Mouse (Mus musculus) midbrain, postnatal 0 days (tissue): ENCODE data around the gene Rad9b. TPM values are rescaled to one million over a fixed set of nuclear protein-coding genes. Genes with fewer than 3 reads are reported as not detected.

Experiments used
- ATAC-seq: fragments of 200-750 bp; cut with Nextera tagmentation; 2 replicates; pipeline ENCODE4 v1.8.0; 2017; ENCODE audit warnings: moderate number of reproducible peaks, mild to moderate bottlenecking, moderate TSS enrichment, moderate library complexity; ENCODE audit not compliant: low FRiP score
- DNase-seq: peaks from one replicate; pipeline ENCODE4 v3.0.0-alpha.2; 2015; ENCODE audit warnings: low spot score
- H3K27ac ChIP-seq: fragments of 300-500 bp; sonication (generic); 2 replicates; pipeline ENCODE4 v1.5.1; 2014; ENCODE audit warnings: low read depth, mild to moderate bottlenecking, low read length, mixed read lengths
- H3K27me3 ChIP-seq: fragments of 300-500 bp; sonication (generic); 2 replicates; pipeline ENCODE4 v1.6.1; 2014; ENCODE audit warnings: low read length, control low read depth, mixed read lengths; ENCODE audit not compliant: insufficient read depth
- H3K36me3 ChIP-seq: fragments of 300-500 bp; sonication (generic); 2 replicates; pipeline ENCODE4 v1.6.1; 2014; ENCODE audit warnings: low read length, control low read depth, mixed read lengths; ENCODE audit not compliant: insufficient read depth
- H3K4me1 ChIP-seq: fragments of 300-500 bp; sonication (generic); 2 replicates; pipeline ENCODE4 v1.6.1; 2014; ENCODE audit warnings: mild to moderate bottlenecking, control low read depth, antibody characterized with exemption, low read length, mixed read lengths; ENCODE audit not compliant: insufficient read depth
- H3K4me2 ChIP-seq: fragments of 300-500 bp; sonication (generic); 2 replicates; pipeline ENCODE4 v1.6.1; 2014; ENCODE audit warnings: low read depth, mild to moderate bottlenecking, low read length, mixed read lengths; ENCODE audit not compliant: poor library complexity, severe bottlenecking
- H3K4me3 ChIP-seq: fragments of 300-500 bp; sonication (generic); 2 replicates; pipeline ENCODE4 v1.5.1; 2014; ENCODE audit warnings: low read depth, mild to moderate bottlenecking, low read length, moderate library complexity
- H3K9ac ChIP-seq: fragments of 300-500 bp; sonication (generic); replicated peaks from 2 replicates; pipeline ENCODE4 v1.6.1; 2014; ENCODE audit warnings: mild to moderate bottlenecking, low read length, moderate library complexity, mixed read lengths; ENCODE audit not compliant: poor library complexity, severe bottlenecking
- H3K9me3 ChIP-seq: fragments of 300-500 bp; sonication (generic); 2 replicates; pipeline ENCODE4 v1.6.1; 2016; ENCODE audit warnings: low read length, control low read depth
- CTCF ChIP-seq: IDR thresholded peaks from 2 replicates; pipeline ENCODE4 v1.5.1; 2016; ENCODE audit warnings: antibody characterized with exemption, mild to moderate bottlenecking
- WGBS: fragments of 180-500 bp; shearing (Covaris S2); extraction: QIAGEN DNeasy Blood & Tissue Kit; methylation state at CpG from one replicate; pipeline ENCODE4 v1.1.7; 2014; 5-methylcytosine and 5-hydroxymethylcytosine counted together
- polyA plus RNA-seq: library from polyadenylated mRNA; unstranded; fragments of >200 nt; fragmentation: Nextera tagmentation; extraction: Ambion mirVana; gene quantifications from 2 replicates; pipeline ENCODE4 v1.2.1, GENCODE M21; 2015
- total RNA-seq: library from RNA; depleted of rRNA; stranded (reverse); fragments of >200 nt; gene quantifications from 2 replicates; pipeline ENCODE4 v1.2.3, GENCODE M21; 2014; rRNA removed

Gene Rad9b
- total RNA-seq: 16.9 and 17.8 TPM in 2 replicates
- polyA plus RNA-seq: 18.1 and 21.8 TPM in 2 replicates

DNA sequence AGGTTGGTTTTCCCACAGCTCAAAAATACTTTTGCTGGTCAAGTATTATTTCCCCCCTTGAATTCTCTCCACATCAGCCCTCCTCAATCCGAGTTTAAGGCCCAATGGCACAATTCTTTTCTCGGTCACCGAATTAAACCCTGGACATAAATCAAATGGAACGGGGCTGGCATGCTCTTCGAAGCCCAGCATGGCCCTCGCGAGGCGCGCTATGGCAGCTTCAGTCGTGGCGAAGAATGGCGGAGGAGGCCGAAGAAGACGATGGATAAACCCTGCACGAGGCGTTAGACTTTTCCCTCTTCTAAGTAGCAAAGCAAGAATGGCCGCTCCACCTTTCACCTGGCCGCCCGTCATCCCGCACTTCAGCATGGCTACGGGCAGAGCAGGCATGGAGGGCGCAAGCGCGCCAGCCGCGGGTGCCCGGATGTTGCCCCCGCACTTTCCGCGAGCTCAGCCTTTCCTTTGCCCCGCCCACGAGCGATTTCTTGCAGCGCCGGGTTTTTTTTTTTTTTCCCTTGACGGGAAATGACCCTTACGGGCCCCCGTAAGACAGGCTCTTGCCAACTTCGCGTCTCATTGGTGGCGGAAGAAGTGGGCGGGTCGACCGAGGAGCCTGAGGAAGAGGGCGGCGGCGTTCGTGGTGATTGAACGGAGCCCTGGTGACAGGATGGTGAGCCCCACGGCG is at the start of gene Rad9b, which contains the start of gene Vps29:
Rad9b (minus strand) TSS at position 427 of the 685 bp plus-strand sequence.
Vps29 (plus strand) TSS at position 563 of the 685 bp plus-strand sequence.
- DNase-seq: peak; percentile 99
- H3K4me3 ChIP-seq: peak within 1 kb of the TSS; percentile 95
- 0 out of 2 replicates have a peak, but pooled peaks cover 3% of the 10 kb centered on the region for H3K4me1 ChIP-seq
- WGBS: 1% methylated on average over 50 of the region's 51 CpGs
- ATAC-seq: peak; percentile 93
- H3K4me2 ChIP-seq: peak within 1 kb of the TSS; percentile 72
- no peaks in the 10 kb centered on the region for H3K9me3 ChIP-seq
- H3K27me3 ChIP-seq: no peaks in the 10 kb centered on the region
- H3K9ac ChIP-seq: peak within 1 kb of the TSS; percentile 91
- peak within 1 kb of the TSS; percentile 92 for H3K27ac ChIP-seq
- no peak for TF ChIP-seq CTCF
- 0 out of 2 replicates have a peak, but pooled peaks cover 2% of the 10 kb centered on the region for H3K36me3 ChIP-seq

- ATAC-seq (no peak), DNase-seq (no peak)
- no peak for TF ChIP-seq CTCF
- no peak overlapping the region for H3K4me3 ChIP-seq
- no peaks in the 10 kb centered on the region for H3K27me3 ChIP-seq
- H3K4me1 ChIP-seq: no peaks in the 10 kb centered on the region
- no peak overlapping the region for H3K9ac ChIP-seq
- H3K4me2 ChIP-seq: no peak overlapping the region
- H3K27ac ChIP-seq: no peak overlapping the region
- WGBS: 95% methylated on average over 12 of the region's 12 CpGs
- no peaks in the 10 kb centered on the region for H3K9me3 ChIP-seq
- H3K36me3 ChIP-seq: peaks cover 57% of the 10 kb centered on the region
Observed at GRCm38 (mm10) chr5:122403362-122403761, 49.3 kb upstream of the Rad9b start.

DNA sequence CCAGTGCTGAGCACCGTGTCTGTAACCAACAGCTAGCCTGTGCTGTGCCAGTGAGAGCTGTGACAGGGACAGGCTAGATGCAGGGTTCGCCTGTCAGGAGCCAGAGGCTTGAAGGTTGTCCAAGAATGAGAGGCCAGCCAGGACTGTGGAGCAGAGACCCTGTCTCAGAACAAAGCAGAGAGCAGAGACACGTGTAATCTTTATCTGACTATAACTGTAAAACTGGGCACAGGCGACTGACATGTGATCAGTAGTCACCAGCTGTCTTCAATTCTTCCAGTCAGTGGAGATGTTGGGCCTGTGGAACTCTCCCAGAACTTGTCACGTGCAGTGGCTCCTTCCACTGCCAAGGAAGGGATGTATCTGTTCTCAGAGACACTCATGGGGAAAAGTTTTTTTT is 48.7 kb upstream of the Rad9b start:
- H3K4me1 ChIP-seq: no peaks in the 10 kb centered on the region
- no peak overlapping the region for H3K27ac ChIP-seq
- no peak overlapping the region for H3K9ac ChIP-seq
- 88% methylated on average over 5 of the region's 5 CpGs for WGBS
- H3K4me3 ChIP-seq: no peak overlapping the region
- ATAC-seq (no peak), DNase-seq (peak; percentile 80)
- H3K36me3 ChIP-seq: peaks cover 57% of the 10 kb centered on the region
- H3K9me3 ChIP-seq: no peaks in the 10 kb centered on the region
- no peak overlapping the region for H3K4me2 ChIP-seq
- no peak for TF ChIP-seq CTCF
- no peaks in the 10 kb centered on the region for H3K27me3 ChIP-seq

GRCm38 (mm10) chr5:122402160-122402559 is 48.1 kb upstream of the Rad9b start:
- H3K9me3 ChIP-seq: no peaks in the 10 kb centered on the region
- H3K9ac ChIP-seq: no peak overlapping the region
- no peak overlapping the region for H3K27ac ChIP-seq
- peaks cover 63% of the 10 kb centered on the region for H3K36me3 ChIP-seq
- 87% methylated on average over 13 of the region's 13 CpGs for WGBS
- ATAC-seq (no peak), DNase-seq (peak; percentile 24)
- H3K27me3 ChIP-seq: no peaks in the 10 kb centered on the region
- H3K4me3 ChIP-seq: no peak overlapping the region
- no peaks in the 10 kb centered on the region for H3K4me1 ChIP-seq
- H3K4me2 ChIP-seq: no peak overlapping the region
- no peak for TF ChIP-seq CTCF

DNA sequence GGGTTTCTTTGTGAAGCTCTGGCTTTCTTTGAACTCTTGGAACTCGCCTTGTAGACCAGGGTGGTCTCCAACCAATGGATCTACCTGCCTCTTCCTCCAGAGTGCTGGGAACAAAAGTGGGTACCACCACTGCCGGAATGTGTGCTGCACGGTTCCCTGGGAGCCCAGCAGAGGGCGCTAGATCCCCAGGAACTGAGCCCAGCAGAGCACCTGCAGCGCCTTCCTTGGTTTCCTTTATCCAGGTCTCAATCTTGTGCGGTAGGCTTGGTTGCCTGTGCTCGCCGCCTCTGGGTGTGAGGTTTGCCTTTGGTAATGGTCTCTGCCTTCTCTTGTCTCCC is 47.2 kb upstream of the Rad9b start:
- no peak overlapping the region for H3K4me2 ChIP-seq
- TF ChIP-seq CTCF: peak; percentile 89
- 11% methylated on average over 8 of the region's 8 CpGs for WGBS
- no peaks in the 10 kb centered on the region for H3K9me3 ChIP-seq
- H3K4me1 ChIP-seq: no peaks in the 10 kb centered on the region
- DNase-seq: peak; percentile 71
- H3K36me3 ChIP-seq: peaks cover 59% of the 10 kb centered on the region
- no peak for ATAC-seq
- no peak overlapping the region for H3K4me3 ChIP-seq
- no peak overlapping the region for H3K27ac ChIP-seq
- no peak overlapping the region for H3K9ac ChIP-seq
- H3K27me3 ChIP-seq: no peaks in the 10 kb centered on the region

DNA sequence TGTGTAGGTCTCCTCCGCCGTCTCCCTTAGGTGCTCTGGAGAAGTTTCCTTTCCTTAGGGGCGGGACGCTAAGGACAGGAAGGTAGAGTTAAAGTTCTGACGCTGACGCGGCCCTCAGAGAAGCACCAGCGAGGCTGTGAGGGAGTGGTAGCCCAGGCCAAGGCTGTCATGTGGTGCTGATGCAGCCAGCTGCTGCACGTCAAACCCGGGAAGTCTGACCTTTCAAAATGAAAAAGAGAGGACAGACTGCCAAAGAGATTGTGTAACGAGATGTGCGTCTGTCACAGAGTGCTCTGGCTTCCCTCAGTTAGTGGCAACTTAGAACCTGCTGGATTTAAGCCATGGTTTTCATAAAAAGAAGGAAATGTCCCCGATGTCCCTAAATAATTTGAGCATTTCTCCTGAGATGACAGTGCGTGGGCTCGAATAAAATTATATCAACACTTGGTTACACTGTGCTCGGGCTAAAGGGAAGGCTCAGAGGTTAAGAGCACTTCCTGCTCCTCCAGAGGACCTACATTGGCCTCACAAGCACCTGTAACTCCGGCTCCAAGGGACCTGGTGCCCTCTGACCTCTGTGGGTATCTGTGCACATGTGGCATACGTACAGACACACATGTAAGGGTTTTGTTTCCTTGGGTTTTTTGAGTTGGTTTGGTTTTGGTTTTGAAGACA is 46.7 kb upstream of the Rad9b start:
- TF ChIP-seq CTCF: no peak
- ATAC-seq: no peak
- Histone ChIP-seq H3K4me3 (no peak overlapping the region), H3K4me2 (no peak overlapping the region), H3K9ac (no peak overlapping the region), H3K4me1 (no peaks in the 10 kb centered on the region), H3K27ac (no peak overlapping the region), H3K9me3 (no peaks in the 10 kb centered on the region), H3K36me3 (peaks cover 55% of the 10 kb centered on the region), H3K27me3 (no peaks in the 10 kb centered on the region)
- no peak for DNase-seq
- 84% methylated on average over 18 of the region's 18 CpGs for WGBS
